Mouse (Mus musculus): ENCODE measurements around the gene Ap3m1. TPM values are rescaled to one million over a fixed set of nuclear protein-coding genes. Genes with fewer than 3 reads are reported as not detected.
"Not testable (repeated sequence)": the region's sequence is repeated elsewhere in the genome, so short reads cannot be mapped to it uniquely, and the experiment has no call there.

Ap3m1 gene
- polyA plus RNA-seq (2015; fragmentation: Nextera tagmentation; extraction: Ambion mirVana), result 68.8 and 77.8 TPM in 2 replicates

GRCm38 (mm10) chr14:21052112-21052780 is at the start of gene Ap3m1, which contains the start of gene Adk:
Gene Ap3m1 (minus strand): TSS chr14:21052508.
Gene Adk (plus strand): TSS chr14:21052574.
- Histone ChIP-seq H3K36me3 (no peaks in the 10 kb centered on the region), H3K27ac (peak within 1 kb of the TSS; percentile 86), H3K4me1 (peaks cover 19% of the 10 kb centered on the region), H3K4me2 (peak within 1 kb of the TSS; percentile 70), H3K4me3 (peak within 1 kb of the TSS; percentile 80), H3K9ac (peak within 1 kb of the TSS; percentile 68), H3K9me3 (no peaks in the 10 kb centered on the region), H3K27me3 (no peaks in the 10 kb centered on the region)
- under 1% methylated on average over 48 of the region's 48 CpGs for WGBS
- peak; percentile 97 for ATAC-seq (ENCODE audit: borderline replicate concordance, extremely low read depth, low FRiP score, low TSS enrichment)

GRCm38 (mm10) chr14:21101562-21101961 is 49.3 kb upstream of the Ap3m1 start:
- Histone ChIP-seq H3K9ac (no peak overlapping the region), H3K4me1 (peaks cover 29% of the 10 kb centered on the region), H3K9me3 (no peaks in the 10 kb centered on the region), H3K27me3 (no peaks in the 10 kb centered on the region), H3K4me3 (no peak overlapping the region), H3K36me3 (no peaks in the 10 kb centered on the region; the same call in 1 of the 2 replicates), H3K4me2 (peak overlapping the region; percentile 1; the same call in 1 of the 2 replicates), H3K27ac (peak overlapping the region; percentile 68)
- WGBS, result 31% methylated on average over 7 of the region's 7 CpGs
- ATAC-seq (ENCODE audit: borderline replicate concordance, extremely low read depth, low FRiP score, low TSS enrichment), result peak; percentile 88

DNA sequence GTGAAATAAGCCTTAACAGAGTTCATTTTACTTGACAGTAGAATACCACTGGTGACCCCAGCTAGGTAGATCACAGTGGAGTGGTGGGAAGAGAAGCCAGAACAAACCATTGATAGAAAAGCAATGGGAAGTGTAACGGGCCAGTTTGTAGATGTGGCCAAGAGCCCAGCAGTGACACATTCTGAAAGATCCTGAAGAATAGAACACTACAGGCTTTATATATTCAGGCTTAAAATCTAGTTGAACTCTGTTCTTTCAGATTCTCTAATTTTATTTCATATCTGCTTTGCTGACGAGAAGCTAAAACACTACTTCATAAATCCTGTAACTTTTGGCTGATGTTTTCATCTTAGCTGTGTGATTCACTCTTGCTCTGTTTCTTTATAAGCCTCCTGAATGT is 48.6 kb upstream of the Ap3m1 start:
- Histone ChIP-seq H3K4me3 (no peak overlapping the region), H3K9me3 (no peaks in the 10 kb centered on the region), H3K27ac (peak overlapping the region; percentile 68; the same call in 1 of the 2 replicates), H3K4me1 (peaks cover 29% of the 10 kb centered on the region), H3K36me3 (no peaks in the 10 kb centered on the region; the same call in 1 of the 2 replicates), H3K4me2 (no peak overlapping the region; the same call in 1 of the 2 replicates), H3K9ac (no peak overlapping the region), H3K27me3 (no peaks in the 10 kb centered on the region)
- ATAC-seq (ENCODE audit: borderline replicate concordance, extremely low read depth, low FRiP score, low TSS enrichment), result no peak
- 38% methylated on average over 2 of the region's 2 CpGs for WGBS

DNA sequence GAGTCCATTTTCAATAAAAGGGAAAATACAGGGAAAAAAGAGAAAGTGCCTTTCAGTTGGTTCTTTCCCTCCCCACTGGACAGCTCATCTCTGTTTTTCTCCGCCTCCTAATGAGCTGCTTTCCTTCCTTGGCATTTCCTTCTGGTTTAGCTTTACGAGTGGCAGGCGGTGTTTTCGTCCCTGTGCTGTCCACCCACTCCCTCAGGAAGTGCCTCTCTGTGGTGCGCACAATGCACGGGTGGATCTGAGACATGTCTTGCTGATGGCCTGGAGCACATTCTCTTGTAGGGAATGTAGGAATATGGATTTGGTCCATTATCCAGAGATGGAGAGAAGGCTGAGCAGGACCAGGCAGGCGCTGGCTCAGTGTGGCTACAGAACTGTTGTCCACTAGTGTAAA is 47.1 kb upstream of the Ap3m1 start:
- Histone ChIP-seq H3K27ac (no peak overlapping the region), H3K4me1 (peaks cover 29% of the 10 kb centered on the region), H3K27me3 (no peaks in the 10 kb centered on the region), H3K4me2 (no peak overlapping the region), H3K9ac (no peak overlapping the region), H3K4me3 (no peak overlapping the region), H3K36me3 (no peaks in the 10 kb centered on the region), H3K9me3 (no peaks in the 10 kb centered on the region)
- 52% methylated on average over 7 of the region's 7 CpGs for WGBS
- ATAC-seq (ENCODE audit: borderline replicate concordance, extremely low read depth, low FRiP score, low TSS enrichment), result no peak

GRCm38 (mm10) chr14:21096689-21097088 is 44.4 kb upstream of the Ap3m1 start:
- Histone ChIP-seq H3K9me3 (no peaks in the 10 kb centered on the region), H3K4me1 (peaks cover 26% of the 10 kb centered on the region), H3K27me3 (no peaks in the 10 kb centered on the region), H3K27ac (no peak overlapping the region), H3K9ac (no peak overlapping the region), H3K4me2 (no peak overlapping the region), H3K36me3 (peaks cover 6% of the 10 kb centered on the region; the same call in 1 of the 2 replicates), H3K4me3 (no peak overlapping the region)
- ATAC-seq (ENCODE audit: borderline replicate concordance, extremely low read depth, low FRiP score, low TSS enrichment), result no peak
- WGBS, result 66% methylated on average over 4 of the region's 4 CpGs

DNA sequence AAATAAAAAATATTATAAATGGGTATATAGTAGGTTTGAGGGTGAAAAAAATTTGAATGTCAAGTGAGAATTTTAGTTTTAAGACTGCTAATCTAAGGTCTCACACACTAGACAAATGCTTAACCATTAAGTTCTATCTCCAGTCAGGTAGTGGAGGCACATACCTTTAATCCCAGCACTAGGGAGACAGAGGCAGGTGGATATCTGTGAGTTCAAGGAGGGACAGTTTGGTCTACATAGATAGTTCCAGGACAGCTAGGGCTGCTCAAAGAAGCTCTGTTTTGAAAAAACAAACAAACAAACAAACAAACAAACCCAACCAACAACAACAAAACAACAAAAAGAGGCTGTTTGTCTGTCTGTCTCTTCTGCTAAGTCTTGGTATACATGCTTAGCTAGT is 44.0 kb upstream of the Ap3m1 start:
- no peak overlapping the region for H3K27ac ChIP-seq
- no peak overlapping the region for H3K4me3 ChIP-seq
- no peak overlapping the region for H3K9ac ChIP-seq
- no peak overlapping the region for H3K4me2 ChIP-seq
- H3K4me1 ChIP-seq, result peaks cover 23% of the 10 kb centered on the region
- ATAC-seq (ENCODE audit: borderline replicate concordance, extremely low read depth, low FRiP score, low TSS enrichment), result no peak
- no peaks in the 10 kb centered on the region for H3K9me3 ChIP-seq
- H3K27me3 ChIP-seq, result no peaks in the 10 kb centered on the region
- peaks cover 6% of the 10 kb centered on the region; the same call in 1 of the 2 replicates for H3K36me3 ChIP-seq

GRCm38 (mm10) chr14:21094161-21094560 is 41.9 kb upstream of the Ap3m1 start:
- not testable (repeated sequence) for H3K4me3 ChIP-seq; H3K27me3 ChIP-seq; H3K36me3 ChIP-seq; H3K9ac ChIP-seq; ATAC-seq (ENCODE audit: borderline replicate concordance, extremely low read depth, low FRiP score, low TSS enrichment); H3K9me3 ChIP-seq; H3K4me1 ChIP-seq; H3K27ac ChIP-seq; H3K4me2 ChIP-seq

DNA sequence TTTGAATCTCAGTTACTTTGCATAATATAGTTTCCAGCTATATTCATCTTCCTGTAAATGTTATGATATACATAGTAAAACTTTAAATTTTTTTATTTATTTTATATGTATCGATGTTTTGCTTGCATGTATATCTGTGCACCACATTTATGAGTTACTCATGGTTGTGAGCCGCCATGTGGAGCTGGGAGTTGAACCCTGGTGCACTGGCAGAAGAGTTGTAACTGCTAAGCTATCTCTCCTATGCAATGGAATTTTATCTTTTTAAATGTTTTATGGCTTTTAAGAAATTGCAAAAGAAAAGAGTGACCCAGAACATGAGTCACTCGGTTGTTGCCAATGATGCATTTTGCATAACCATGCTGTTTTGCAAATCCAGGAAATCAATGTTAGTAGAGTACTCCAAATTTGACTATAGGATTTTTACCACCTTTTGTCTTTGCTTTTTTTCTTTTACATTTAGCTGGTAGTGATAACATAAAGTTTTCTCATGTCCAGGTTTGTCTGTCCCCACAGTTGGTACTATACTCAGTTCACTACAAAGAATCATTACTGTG is 38.7 kb upstream of the Ap3m1 start:
- Histone ChIP-seq H3K27me3 (no peaks in the 10 kb centered on the region), H3K9me3 (no peaks in the 10 kb centered on the region), H3K9ac (no peak overlapping the region), H3K36me3 (peaks cover 6% of the 10 kb centered on the region; the same call in 1 of the 2 replicates), H3K4me3 (no peak overlapping the region), H3K4me1 (peaks cover 35% of the 10 kb centered on the region), H3K27ac (no peak overlapping the region), H3K4me2 (no peak overlapping the region)
- WGBS, result 91% methylated on average over 3 of the region's 3 CpGs
- no peak for ATAC-seq (ENCODE audit: borderline replicate concordance, extremely low read depth, low FRiP score, low TSS enrichment)

GRCm38 (mm10) chr14:21090400-21090799 is 38.1 kb upstream of the Ap3m1 start:
- no peak overlapping the region for H3K9ac ChIP-seq
- WGBS, result 67% methylated on average over 3 of the region's 3 CpGs
- H3K36me3 ChIP-seq, result peaks cover 6% of the 10 kb centered on the region; the same call in 1 of the 2 replicates
- H3K4me3 ChIP-seq, result no peak overlapping the region
- H3K9me3 ChIP-seq, result no peaks in the 10 kb centered on the region
- peaks cover 38% of the 10 kb centered on the region for H3K4me1 ChIP-seq
- no peak overlapping the region for H3K4me2 ChIP-seq
- no peak for ATAC-seq (ENCODE audit: borderline replicate concordance, extremely low read depth, low FRiP score, low TSS enrichment)
- no peak overlapping the region for H3K27ac ChIP-seq
- no peaks in the 10 kb centered on the region for H3K27me3 ChIP-seq

- H3K9ac ChIP-seq, result no peak overlapping the region
Observed at GRCm38 (mm10) chr14:21088731-21089130, 36.4 kb upstream of the Ap3m1 start.

GRCm38 (mm10) chr14:21087390-21088060 is 35.2 kb upstream of the Ap3m1 start:
- no peak for ATAC-seq (ENCODE audit: borderline replicate concordance, extremely low read depth, low FRiP score, low TSS enrichment)
- Histone ChIP-seq H3K4me3 (no peak overlapping the region), H3K27ac (peak overlapping the region; percentile 66; the same call in 1 of the 2 replicates), H3K36me3 (no peaks in the 10 kb centered on the region), H3K27me3 (no peaks in the 10 kb centered on the region), H3K9me3 (no peaks in the 10 kb centered on the region), H3K4me1 (peaks cover 42% of the 10 kb centered on the region), H3K4me2 (no peak overlapping the region), H3K9ac (no peak overlapping the region)
- WGBS, result 49% methylated on average over 4 of the region's 4 CpGs

More at GRCm38 (mm10) chr14:21088731-21089130, 36.4 kb upstream of the Ap3m1 start:
- H3K4me2 ChIP-seq, result no peak overlapping the region
- no peaks in the 10 kb centered on the region for H3K27me3 ChIP-seq
- H3K4me3 ChIP-seq, result no peak overlapping the region
- ATAC-seq (ENCODE audit: borderline replicate concordance, extremely low read depth, low FRiP score, low TSS enrichment), result no peak
- no peaks in the 10 kb centered on the region for H3K9me3 ChIP-seq
- H3K27ac ChIP-seq, result peak overlapping the region; percentile 25; the same call in 1 of the 2 replicates
- peaks cover 42% of the 10 kb centered on the region for H3K4me1 ChIP-seq
- peaks cover 6% of the 10 kb centered on the region; the same call in 1 of the 2 replicates for H3K36me3 ChIP-seq
- WGBS, result 47% methylated on average over 3 of the region's 3 CpGs
